Mouse (Mus musculus) heart, embryonic 10.5 days (tissue): Measurements from ENCODE around the gene Olfr437. TPM values are rescaled to one million over a fixed set of nuclear protein-coding genes. Genes with fewer than 3 reads are reported as not detected.

ENCODE experiments used
- polyA plus RNA-seq: library from polyadenylated mRNA; unstranded; fragments of >200 nt; fragmentation: Nextera tagmentation; extraction: Ambion mirVana; gene quantifications from 2 replicates; pipeline ENCODE4 v1.2.1, GENCODE M21; 2016

Gene Olfr437
- polyA plus RNA-seq, 1 experiment from 2014 or later, result not detected

Other genes starting within 250 kb of the Olfr437 start
- not detected in 2 replicates for gene Olfr446, start 241.9 kb upstream of the Olfr437 start, polyA plus RNA-seq
- gene Olfr444, start 214.2 kb upstream of the Olfr437 start, polyA plus RNA-seq, result not detected in 2 replicates
- not detected in 2 replicates for gene Olfr441, start 56.9 kb upstream of the Olfr437 start, polyA plus RNA-seq
- gene Olfr237-ps1, start 16.7 kb upstream of the Olfr437 start, polyA plus RNA-seq, result not detected in 2 replicates
- not detected in 2 replicates for gene Olfr13, start 8.9 kb downstream of the Olfr437 start, polyA plus RNA-seq
- not detected in 2 replicates for gene Olfr435, start 33.9 kb downstream of the Olfr437 start, polyA plus RNA-seq
- not detected in 2 replicates for gene Olfr434, start 49.7 kb downstream of the Olfr437 start, polyA plus RNA-seq
- gene Olfr47, start 68.2 kb downstream of the Olfr437 start, polyA plus RNA-seq, result not detected in 2 replicates
- gene Arhgef5, start 102.3 kb downstream of the Olfr437 start, polyA plus RNA-seq, result 6.8 and 7.8 TPM in 2 replicates
- gene Nobox, start 146.3 kb downstream of the Olfr437 start, polyA plus RNA-seq, result not detected in 2 replicates